Mouse (Mus musculus) ES-Bruce4 (cell line): ENCODE measurements at regions not wholly inside any gene's neighbourhood (a gene's known extent, or its start where the extent isn't known, plus 50 kb on each side); places are given as distances from the start of the nearest gene placed in this dataset.

ENCODE experiments used
- CTCF ChIP-seq: IDR thresholded peaks from one replicate; pipeline ENCODE4 v1.8.1; 2011; ENCODE audit warnings: low read depth, low read length
- POLR2A ChIP-seq: IDR thresholded peaks from one replicate; pipeline ENCODE4 v1.8.1; 2011; ENCODE audit warnings: low read length; ENCODE audit not compliant: insufficient read depth

DNA sequence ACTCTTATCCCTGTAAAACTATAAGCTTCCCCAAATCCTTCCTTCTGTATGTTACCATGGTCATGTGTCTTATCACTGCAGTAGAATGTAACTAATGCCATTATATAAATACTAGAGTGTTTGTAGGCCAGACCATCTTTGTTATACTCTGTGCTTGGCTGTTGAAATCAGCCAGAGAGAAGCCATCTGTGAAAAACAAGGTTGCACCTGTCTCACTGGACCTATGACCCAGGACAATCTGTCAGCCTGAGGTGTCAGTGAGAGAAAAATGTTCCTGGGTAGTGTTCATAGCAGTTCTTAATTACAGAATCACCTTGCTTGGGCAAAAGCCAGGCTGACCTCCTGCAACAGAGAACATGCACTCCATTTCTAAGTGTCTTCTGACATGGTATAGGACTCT, 87.5 kb downstream of the H60c start:
- no peak for TF ChIP-seq POLR2A
- TF ChIP-seq CTCF = no peak
